Mouse (Mus musculus) embryonic facial prominence, embryonic 11.5 days (tissue): Measurements from ENCODE around the gene Pla2g4a. TPM values are rescaled to one million over a fixed set of nuclear protein-coding genes. Genes with fewer than 3 reads are reported as not detected.

Experiments
- ATAC-seq: fragments of 200-750 bp; cut with Nextera tagmentation; replicated peaks from 2 replicates; pipeline ENCODE4 v1.8.0; 2017; ENCODE audit warnings: low read depth; ENCODE audit not compliant: insufficient number of reproducible peaks, low FRiP score, low TSS enrichment
- DNase-seq: peaks from one replicate; pipeline ENCODE4 v3.0.0-alpha.2; 2015; ENCODE audit warnings: low spot score
- H3K27ac ChIP-seq: fragments of 300-500 bp; sonication (generic); replicated peaks from 2 replicates; pipeline ENCODE4 v1.5.1; 2014; ENCODE audit warnings: mild to moderate bottlenecking, low read depth, low read length, control low read depth
- H3K27me3 ChIP-seq: fragments of 300-500 bp; sonication (generic); 2 replicates; pipeline ENCODE4 v1.6.1; 2014; ENCODE audit warnings: mild to moderate bottlenecking, low read length, moderate library complexity, mixed read lengths; ENCODE audit not compliant: control insufficient read depth, insufficient read depth
- H3K36me3 ChIP-seq: fragments of 300-500 bp; sonication (generic); replicated peaks from 2 replicates; pipeline ENCODE4 v1.6.1; 2014; ENCODE audit warnings: low read depth, mild to moderate bottlenecking, low read length, moderate library complexity, mixed read lengths; ENCODE audit not compliant: control insufficient read depth, insufficient read depth
- H3K4me1 ChIP-seq: fragments of 300-500 bp; sonication (generic); 2 replicates; pipeline ENCODE4 v1.6.1; 2014; ENCODE audit warnings: low read length, mixed read lengths; ENCODE audit not compliant: control insufficient read depth, insufficient read depth
- H3K4me2 ChIP-seq: fragments of 300-500 bp; sonication (generic); 2 replicates; pipeline ENCODE4 v1.6.1; 2014; ENCODE audit warnings: low read depth, mild to moderate bottlenecking, control low read depth, low read length, moderate library complexity
- H3K4me3 ChIP-seq: fragments of 300-500 bp; sonication (generic); 2 replicates; pipeline ENCODE4 v1.5.1; 2014; ENCODE audit warnings: low read depth, low read length, control low read depth
- H3K9ac ChIP-seq: fragments of 300-500 bp; sonication (generic); replicated peaks from 2 replicates; pipeline ENCODE4 v1.6.1; 2014; ENCODE audit warnings: mild to moderate bottlenecking, control low read depth, low read length
- H3K9me3 ChIP-seq: fragments of 300-500 bp; sonication (generic); replicated peaks from 2 replicates; pipeline ENCODE4 v1.6.1; 2016; ENCODE audit warnings: mild to moderate bottlenecking, low read length, inconsistent platforms, mixed read lengths; ENCODE audit not compliant: control insufficient read depth
- WGBS: fragments of 180-500 bp; shearing (Covaris S2); extraction: QIAGEN DNeasy Blood & Tissue Kit; methylation state at CpG from one replicate; pipeline ENCODE4 v1.1.7; 2014; 5-methylcytosine and 5-hydroxymethylcytosine counted together
- polyA plus RNA-seq: library from polyadenylated mRNA; unstranded; fragments of >200 nt; fragmentation: Nextera tagmentation; extraction: Ambion mirVana; gene quantifications from 2 replicates; pipeline ENCODE4 v1.2.1, GENCODE M21; 2014

Gene Pla2g4a
- polyA plus RNA-seq, 1 experiment from 2014 or later, result 14.6 TPM

DNA sequence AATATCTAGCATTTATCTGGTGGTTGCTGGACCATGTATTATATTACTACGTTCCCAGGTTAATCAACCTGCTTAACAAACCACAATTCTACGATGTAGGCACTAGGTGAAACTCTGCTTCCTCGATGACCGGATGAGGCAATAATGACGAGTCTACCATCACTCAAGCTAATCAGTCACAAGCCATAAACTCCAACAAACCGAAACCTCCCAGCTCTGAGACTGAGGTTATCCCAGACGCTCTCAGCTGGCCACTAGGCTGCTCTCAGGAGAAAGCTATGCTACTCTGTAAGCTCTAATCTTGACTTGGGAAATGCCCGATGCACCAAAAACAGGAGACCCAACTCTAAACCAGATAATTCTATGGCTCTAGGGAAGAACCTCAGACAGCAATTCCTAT is 66.2 kb downstream of the Pla2g4a start:
- no peaks in the 10 kb centered on the region for H3K36me3 ChIP-seq
- no peak for DNase-seq
- no peak overlapping the region for H3K27ac ChIP-seq
- H3K4me3 ChIP-seq, result no peak overlapping the region
- H3K9ac ChIP-seq, result no peak overlapping the region
- H3K4me1 ChIP-seq, result no peaks in the 10 kb centered on the region
- no peak for ATAC-seq
- no peak overlapping the region for H3K4me2 ChIP-seq
- no peaks in the 10 kb centered on the region for H3K9me3 ChIP-seq
- no peaks in the 10 kb centered on the region for H3K27me3 ChIP-seq
- WGBS, result 91% methylated on average over 8 of the region's 8 CpGs

DNA sequence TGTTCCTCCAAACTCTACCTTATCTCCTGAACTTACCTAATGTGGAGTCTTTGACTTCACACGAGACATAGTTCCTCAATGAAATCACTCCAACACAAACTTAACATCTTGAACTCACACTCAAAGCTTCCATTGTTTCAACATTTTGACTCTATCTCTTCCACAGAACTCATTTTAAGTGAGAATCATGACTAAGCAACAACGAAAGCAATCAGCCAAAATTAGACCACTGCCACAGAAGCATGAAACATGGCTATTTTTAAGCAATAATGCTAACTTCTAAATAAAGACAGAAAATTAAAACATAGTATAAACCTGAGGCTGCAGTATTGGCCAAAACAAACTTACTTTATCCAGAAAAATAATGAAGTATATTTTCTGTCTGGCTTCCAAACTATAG is 67.2 kb downstream of the Pla2g4a start:
- Histone ChIP-seq H3K4me1 (no peaks in the 10 kb centered on the region), H3K27ac (no peak overlapping the region), H3K4me3 (no peak overlapping the region), H3K9me3 (no peaks in the 10 kb centered on the region), H3K4me2 (no peak overlapping the region), H3K9ac (no peak overlapping the region), H3K27me3 (no peaks in the 10 kb centered on the region), H3K36me3 (no peaks in the 10 kb centered on the region)
- DNase-seq, result no peak
- WGBS, result 80% methylated on average over 2 of the region's 2 CpGs
- no peak for ATAC-seq

DNA sequence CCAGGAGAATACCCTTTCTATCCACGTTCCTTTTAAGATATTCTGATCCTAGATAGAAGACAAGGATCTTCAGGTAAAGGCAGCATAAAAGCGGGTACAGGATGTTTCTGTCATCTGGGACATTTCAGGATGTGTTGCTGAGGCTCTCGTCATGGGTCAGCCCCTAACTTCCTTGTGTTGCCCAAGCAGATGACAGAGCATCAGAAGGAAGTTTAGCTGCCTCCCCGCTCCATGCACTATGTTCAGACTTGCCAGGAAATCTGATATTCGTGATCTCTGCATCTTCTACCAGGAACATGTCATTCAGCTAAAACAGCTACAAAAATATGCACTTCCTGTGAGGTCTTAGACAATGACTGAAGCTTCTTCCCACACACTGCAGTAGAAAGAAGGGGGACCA is 70.0 kb downstream of the Pla2g4a start:
- no peaks in the 10 kb centered on the region for H3K9me3 ChIP-seq
- H3K4me1 ChIP-seq, result no peaks in the 10 kb centered on the region
- no peak overlapping the region for H3K4me2 ChIP-seq
- no peak for DNase-seq
- no peak overlapping the region for H3K27ac ChIP-seq
- no peaks in the 10 kb centered on the region for H3K36me3 ChIP-seq
- H3K4me3 ChIP-seq, result no peak overlapping the region
- ATAC-seq, result no peak
- no peaks in the 10 kb centered on the region for H3K27me3 ChIP-seq
- no peak overlapping the region for H3K9ac ChIP-seq
- 69% methylated on average over 5 of the region's 5 CpGs for WGBS

- H3K9me3 ChIP-seq, result no peaks in the 10 kb centered on the region
- no peak for DNase-seq
- H3K4me2 ChIP-seq, result no peak overlapping the region
- no peaks in the 10 kb centered on the region for H3K36me3 ChIP-seq
- H3K9ac ChIP-seq, result no peak overlapping the region
- no peaks in the 10 kb centered on the region for H3K27me3 ChIP-seq
- WGBS, result 81% methylated on average over 6 of the region's 6 CpGs
- no peak overlapping the region for H3K4me3 ChIP-seq
- H3K4me1 ChIP-seq, result no peaks in the 10 kb centered on the region
- no peak overlapping the region for H3K27ac ChIP-seq
- ATAC-seq, result no peak
Observed at GRCm38 (mm10) chr1:149882419-149883025, 78.6 kb downstream of the Pla2g4a start.

GRCm38 (mm10) chr1:149878175-149878574 is 82.9 kb downstream of the Pla2g4a start:
- Histone ChIP-seq H3K4me3 (no peak overlapping the region), H3K9me3 (no peaks in the 10 kb centered on the region), H3K27me3 (no peaks in the 10 kb centered on the region), H3K4me2 (no peak overlapping the region), H3K27ac (no peak overlapping the region), H3K36me3 (no peaks in the 10 kb centered on the region), H3K9ac (no peak overlapping the region), H3K4me1 (no peaks in the 10 kb centered on the region)
- ATAC-seq, result no peak
- no peak for DNase-seq
- WGBS, result 97% methylated on average over 3 of the region's 3 CpGs

DNA sequence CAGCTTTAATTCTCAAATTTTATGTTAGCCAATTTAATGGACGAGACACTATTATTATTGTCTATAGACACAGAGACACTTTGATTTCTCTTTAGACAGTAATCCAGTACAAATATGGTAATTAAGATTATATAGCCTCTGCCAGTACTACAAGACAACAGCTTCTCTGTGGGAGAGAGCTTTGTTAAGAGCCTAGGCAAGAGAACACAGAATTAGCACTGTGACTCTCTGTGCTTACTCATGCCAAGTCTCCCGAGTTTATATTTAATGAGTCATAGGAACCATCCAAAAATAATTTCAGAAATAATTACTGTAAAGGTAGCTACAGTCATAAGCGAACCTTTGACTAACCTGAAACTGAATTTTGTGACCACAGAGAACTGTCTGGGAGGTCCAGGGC is 84.6 kb downstream of the Pla2g4a start:
- Histone ChIP-seq H3K9ac (no peak overlapping the region), H3K9me3 (no peaks in the 10 kb centered on the region), H3K36me3 (no peaks in the 10 kb centered on the region), H3K4me1 (no peaks in the 10 kb centered on the region), H3K27me3 (no peaks in the 10 kb centered on the region), H3K27ac (no peak overlapping the region), H3K4me2 (no peak overlapping the region), H3K4me3 (no peak overlapping the region)
- WGBS, result 82% methylated on average over 3 of the region's 3 CpGs
- no peak for ATAC-seq
- DNase-seq, result no peak

- Histone ChIP-seq H3K9ac (no peak overlapping the region), H3K27ac (no peak overlapping the region), H3K4me3 (no peak overlapping the region), H3K36me3 (no peaks in the 10 kb centered on the region), H3K27me3 (no peaks in the 10 kb centered on the region), H3K9me3 (no peaks in the 10 kb centered on the region), H3K4me2 (no peak overlapping the region), H3K4me1 (no peaks in the 10 kb centered on the region)
- DNase-seq, result no peak
- ATAC-seq, result no peak
- 87% methylated on average over 1 of the region's 1 CpGs for WGBS
Observed at GRCm38 (mm10) chr1:149871625-149872024, 89.5 kb downstream of the Pla2g4a start.

GRCm38 (mm10) chr1:149867323-149867722 is 93.8 kb downstream of the Pla2g4a start:
- ATAC-seq, result no peak

More at GRCm38 (mm10) chr1:149867323-149867722, 93.8 kb downstream of the Pla2g4a start:
- Histone ChIP-seq H3K4me1 (no peaks in the 10 kb centered on the region; the same call in 1 of the 2 replicates), H3K27ac (no peak overlapping the region), H3K36me3 (no peaks in the 10 kb centered on the region), H3K4me3 (no peak overlapping the region), H3K9me3 (no peaks in the 10 kb centered on the region), H3K27me3 (no peaks in the 10 kb centered on the region), H3K9ac (no peak overlapping the region), H3K4me2 (no peak overlapping the region)
- DNase-seq, result no peak
